ENCODE assay signal across 9 mouse cellular contexts in the genomic region with DNA sequence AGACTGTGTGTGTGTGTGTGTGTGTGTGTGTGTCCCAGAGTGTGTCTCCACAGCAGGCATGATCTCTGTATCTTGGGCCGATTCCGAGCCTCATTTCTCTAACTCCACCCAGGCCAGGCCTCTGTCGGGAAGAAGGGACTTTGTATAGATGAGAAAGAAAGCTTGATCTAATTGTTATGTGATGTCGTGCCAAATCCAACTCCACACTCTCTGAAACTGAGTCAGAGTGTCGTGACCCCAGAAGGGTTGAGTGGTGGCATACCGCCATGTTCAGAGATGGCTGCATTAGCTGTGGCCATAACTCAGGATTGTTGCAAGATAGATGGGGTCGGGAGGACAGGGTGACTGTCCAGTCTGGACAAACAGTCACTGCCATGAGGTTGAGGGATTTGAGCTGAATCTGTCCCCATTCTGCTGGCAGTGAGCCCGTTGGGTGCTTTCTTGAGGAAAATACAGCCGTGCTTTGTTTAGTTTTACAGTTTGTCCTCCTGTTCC. TPM values are rescaled to one million over a fixed set of nuclear protein-coding genes. Genes with fewer than 3 reads are reported as not detected.
A peak's percentile ranks its signal among the peaks of the same experiment; 100 is the strongest.
DNase-seq lines count a peak whose midpoint lies in the region; ATAC-seq and TF ChIP-seq lines count a peak whose summit lies in the region.
"Had no signal": no experiment of that assay in that cellular context is flagged by ENCODE, and none has a peak within 500 bp of the region (broad histone marks: within the 10 kb centered on the region; RNA-seq: fewer than 3 reads in every experiment).

No protein-coding gene starts in this region.

- peak; percentile 25; the same call in 1 of the 2 replicates for ATAC-seq in intestine, embryonic 14.5 days (replicated peaks; ENCODE audit: low FRiP score, low TSS enrichment, low read depth)
- no peak for ATAC-seq in intestine, postnatal 0 days
- no peak for ATAC-seq in CD4-positive, CD25-positive, alpha-beta regulatory T cell, adult 4 months

- no peak overlapping the region for H3K27ac ChIP-seq in intestine, embryonic 14.5 days (ENCODE audit: low read depth)
- H3K27ac ChIP-seq in intestine, postnatal 0 days (ENCODE audit: low read depth, low read length): no peak overlapping the region

- H3K4me2 ChIP-seq in intestine, embryonic 14.5 days (ENCODE audit: low read length): peak overlapping the region; percentile 36
- no peak overlapping the region; the same call in 1 of the 2 replicates for H3K4me2 ChIP-seq in intestine, postnatal 0 days (replicated peaks; ENCODE audit: low read depth)

- no peak for TF ChIP-seq CTCF in intestine, postnatal 0 days (IDR thresholded peaks at IDR 0.05; ENCODE audit: low read depth)
- TF ChIP-seq CTCF in E14TG2a.4 (conservative IDR thresholded peaks at IDR 0.05; ENCODE audit: low read length): no peak

- H3K36me3 ChIP-seq in intestine, embryonic 14.5 days (ENCODE audit: control insufficient read depth, insufficient read depth, low read length): no peaks in the 10 kb centered on the region
- H3K36me3 ChIP-seq in intestine, postnatal 0 days (ENCODE audit: control insufficient read depth, insufficient read depth): no peaks in the 10 kb centered on the region
- no peaks in the 10 kb centered on the region for H3K36me3 ChIP-seq in E14TG2a.4 (ENCODE audit: insufficient read depth, low read length)

- 43% methylated on average over 9 of the region's 9 CpGs for WGBS in intestine, embryonic 14.5 days
- 60% methylated on average over 9 of the region's 9 CpGs for WGBS in intestine, postnatal 0 days

- H3K9me3 ChIP-seq in intestine, embryonic 14.5 days (ENCODE audit: control insufficient read depth, low read length): no peaks in the 10 kb centered on the region
- H3K9me3 ChIP-seq in intestine, postnatal 0 days (ENCODE audit: control insufficient read depth): no peaks in the 10 kb centered on the region
- peaks cover 8% of the 10 kb centered on the region for H3K9me3 ChIP-seq in E14TG2a.4 (ENCODE audit: low read length)

- H3K4me3 ChIP-seq in intestine, embryonic 14.5 days (ENCODE audit: low read depth, low read length): no peak overlapping the region
- no peak overlapping the region for H3K4me3 ChIP-seq in intestine, postnatal 0 days (ENCODE audit: low read depth, low read length)
- 0 out of 2 replicates have a peak overlapping the region, but pooled peaks have one; percentile 18 for H3K4me3 ChIP-seq in E14TG2a.4 (replicated peaks; ENCODE audit: low read length)

- no peak overlapping the region for H3K9ac ChIP-seq in intestine, embryonic 14.5 days (ENCODE audit: low read length)
- H3K9ac ChIP-seq in intestine, postnatal 0 days (ENCODE audit: low read depth, low read length): no peak overlapping the region

- no peaks in the 10 kb centered on the region for H3K27me3 ChIP-seq in intestine, embryonic 14.5 days (replicated peaks; ENCODE audit: control insufficient read depth, insufficient read depth, low read length)
- H3K27me3 ChIP-seq in intestine, postnatal 0 days (replicated peaks; ENCODE audit: control insufficient read depth, insufficient read depth, low read length): no peaks in the 10 kb centered on the region
- H3K27me3 ChIP-seq in E14TG2a.4 (ENCODE audit: insufficient read depth, low read length): peaks cover 7% of the 10 kb centered on the region

- H3K4me1 ChIP-seq in intestine, embryonic 14.5 days (replicated peaks; ENCODE audit: control insufficient read depth, insufficient read depth, low read length): peaks cover 19% of the 10 kb centered on the region
- H3K4me1 ChIP-seq in intestine, postnatal 0 days (replicated peaks; ENCODE audit: control insufficient read depth, insufficient read depth, low read length): no peaks in the 10 kb centered on the region
- peaks cover 19% of the 10 kb centered on the region for H3K4me1 ChIP-seq in E14TG2a.4 (replicated peaks; ENCODE audit: low read depth, low read length)

- no peak for DNase-seq in intestine, embryonic 14.5 days (ENCODE audit: low spot score)
- DNase-seq in adrenal gland, postnatal 14 days: peak; percentile 68
- peak; percentile 49 to 56 for DNase-seq in kidney, postnatal 4 days
- no peak for DNase-seq in cerebellum, postnatal 36 days
- no peak for DNase-seq in c-Kit-positive CD71-positive TER-119-positive erythroid progenitor cells, embryonic 14.5 days (ENCODE audit: low spot score)
- DNase-seq: gastrocnemius, postnatal 25 days had no signal

RNA-seq across cellular contexts. Expression of a gene that starts 29.9 kb away (rescaled TPM):
- 0.93 and 1.7 TPM in 2 replicates for polyA plus RNA-seq in intestine, embryonic 14.5 days (2014; fragmentation: Nextera tagmentation; extraction: Ambion mirVana)
- 0.76 and 0.93 TPM in 2 replicates for polyA plus RNA-seq in intestine, postnatal 0 days (2015; fragmentation: Nextera tagmentation; extraction: Ambion mirVana)
- total RNA-seq in adrenal gland, postnatal 14 days (2021): 4.0 and 4.6 TPM in 2 replicates
- 100 to 1,000 TPM; 140 to 141 TPM for polyA plus RNA-seq in CD4-positive, CD25-positive, alpha-beta regulatory T cell, adult 4 months (2017; shearing (Covaris generic))

Comparison
In these comparisons a context has a peak if more than half of its experiments do, and no peak if none do; other contexts are left out.
1. DNase-seq: peak in adrenal gland, postnatal 14 days (single experiment) and kidney, postnatal 4 days (2 of 2); none in intestine, embryonic 14.5 days (single experiment), cerebellum, postnatal 36 days (0 of 2) and c-Kit-positive CD71-positive TER-119-positive erythroid progenitor cells, embryonic 14.5 days (single experiment).
2. RNA of a gene that starts 29.9 kb away (polyA plus RNA-seq): 140 to 141 TPM in CD4-positive, CD25-positive, alpha-beta regulatory T cell, adult 4 months; 0.93 to 1.7 TPM in intestine, embryonic 14.5 days and 0.76 to 0.93 TPM in intestine, postnatal 0 days; every median in the first group is over 10 times any median in the second.